Mouse (Mus musculus) heart, embryonic 13.5 days (tissue): ENCODE data around the gene P4hb. TPM values are rescaled to one million over a fixed set of nuclear protein-coding genes. Genes with fewer than 3 reads are reported as not detected.

ENCODE experiments used
- ATAC-seq: fragments of 200-750 bp; cut with Nextera tagmentation; 2 replicates; pipeline ENCODE4 v1.8.0; 2017; ENCODE audit warnings: moderate TSS enrichment; ENCODE audit not compliant: insufficient number of reproducible peaks, low FRiP score, low TSS enrichment; ENCODE audit errors: extremely low read depth
- H3K27ac ChIP-seq: fragments of 300-500 bp; sonication (generic); replicated peaks from 2 replicates; pipeline ENCODE4 v1.5.1; 2015; ENCODE audit warnings: moderate library complexity, mild to moderate bottlenecking, inconsistent platforms
- H3K27me3 ChIP-seq: fragments of 300-500 bp; sonication (generic); replicated peaks from 2 replicates; pipeline ENCODE4 v1.6.1; 2015; ENCODE audit warnings: mild to moderate bottlenecking, inconsistent platforms
- H3K36me3 ChIP-seq: fragments of 300-500 bp; sonication (generic); 2 replicates; pipeline ENCODE4 v1.6.1; 2015; ENCODE audit warnings: mild to moderate bottlenecking, inconsistent platforms
- H3K4me1 ChIP-seq: fragments of 300-500 bp; sonication (generic); 2 replicates; pipeline ENCODE4 v1.6.1; 2015; ENCODE audit warnings: inconsistent platforms
- H3K4me2 ChIP-seq: fragments of 300-500 bp; sonication (generic); 2 replicates; pipeline ENCODE4 v1.6.1; 2015; ENCODE audit warnings: inconsistent platforms, mild to moderate bottlenecking, moderate library complexity
- H3K4me3 ChIP-seq: fragments of 300-500 bp; sonication (generic); 2 replicates; pipeline ENCODE4 v1.5.1; 2015; ENCODE audit warnings: moderate library complexity, mild to moderate bottlenecking, inconsistent platforms
- H3K9ac ChIP-seq: fragments of 300-500 bp; sonication (generic); 2 replicates; pipeline ENCODE4 v1.6.1; 2015; ENCODE audit warnings: inconsistent platforms, mild to moderate bottlenecking, moderate library complexity
- H3K9me3 ChIP-seq: fragments of 300-500 bp; sonication (generic); 2 replicates; pipeline ENCODE4 v1.6.1; 2016; ENCODE audit warnings: inconsistent platforms
- WGBS: fragments of 180-500 bp; shearing (Covaris S2); methylation state at CpG from one replicate; pipeline ENCODE4 v1.1.7; 2015; ENCODE audit warnings: mixed read lengths; 5-methylcytosine and 5-hydroxymethylcytosine counted together
- polyA plus RNA-seq: library from polyadenylated mRNA; unstranded; fragments of >200 nt; fragmentation: Nextera tagmentation; extraction: Ambion mirVana; gene quantifications from 2 replicates; pipeline ENCODE4 v1.2.1, GENCODE M21; 2015

P4hb gene
- polyA plus RNA-seq, 1 experiment from 2014 or later: 427 TPM

DNA sequence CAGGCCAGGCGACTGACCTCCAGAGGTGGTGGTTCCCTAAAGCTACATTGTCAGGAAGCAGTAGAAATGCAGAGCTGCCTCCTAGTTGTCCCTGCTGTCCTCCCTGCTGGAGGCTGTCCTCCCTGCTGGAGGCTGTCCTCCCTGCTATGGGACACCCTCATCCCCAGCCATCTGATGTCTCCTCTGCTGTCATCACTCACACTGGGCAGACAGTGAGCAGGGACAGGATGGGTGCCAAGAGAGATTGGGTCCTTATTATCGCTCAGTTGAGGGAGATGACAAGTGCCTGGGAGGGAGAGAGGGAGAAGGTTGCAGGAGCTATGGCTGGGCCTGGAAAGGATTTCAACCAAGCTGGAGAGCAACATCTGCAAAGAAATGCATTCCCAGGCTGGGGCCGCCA lies 37.9 kb downstream of the P4hb start:
- 45% methylated on average over 3 of the region's 3 CpGs for WGBS
- no peak overlapping the region for H3K9ac ChIP-seq
- peaks cover 71% of the 10 kb centered on the region for H3K27me3 ChIP-seq
- H3K9me3 ChIP-seq: no peaks in the 10 kb centered on the region
- H3K27ac ChIP-seq: no peak overlapping the region
- no peaks in the 10 kb centered on the region for H3K36me3 ChIP-seq
- peaks cover 45% of the 10 kb centered on the region for H3K4me1 ChIP-seq
- 0 out of 2 replicates have a peak, but pooled peaks have one; percentile 8 for ATAC-seq
- H3K4me2 ChIP-seq: no peak overlapping the region
- H3K4me3 ChIP-seq: no peak overlapping the region

DNA sequence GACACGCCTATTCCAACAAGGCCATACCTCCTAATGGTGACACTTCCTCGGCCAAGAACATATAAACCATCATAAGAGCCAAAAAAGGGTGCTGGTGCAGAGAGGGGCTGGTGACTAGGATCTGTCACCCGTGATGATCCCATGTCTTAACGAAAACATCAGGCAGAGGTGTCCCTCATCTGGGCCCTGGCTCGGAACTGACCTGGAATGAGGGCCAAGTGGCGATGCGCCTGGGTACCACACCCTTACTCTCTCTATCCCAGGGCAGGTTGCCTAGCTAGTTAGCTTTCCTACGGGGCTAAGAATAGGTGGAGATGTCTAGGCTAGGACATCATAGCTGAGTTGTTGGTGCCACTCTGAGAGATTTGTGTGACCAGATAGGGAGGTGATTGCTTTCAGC lies 39.0 kb downstream of the P4hb start:
- Histone ChIP-seq H3K27me3 (peaks cover 82% of the 10 kb centered on the region), H3K27ac (no peak overlapping the region), H3K9ac (no peak overlapping the region), H3K4me2 (no peak overlapping the region), H3K9me3 (no peaks in the 10 kb centered on the region), H3K36me3 (no peaks in the 10 kb centered on the region), H3K4me1 (peaks cover 35% of the 10 kb centered on the region), H3K4me3 (no peak overlapping the region)
- WGBS: 71% methylated on average over 8 of the region's 8 CpGs
- no peak for ATAC-seq

DNA sequence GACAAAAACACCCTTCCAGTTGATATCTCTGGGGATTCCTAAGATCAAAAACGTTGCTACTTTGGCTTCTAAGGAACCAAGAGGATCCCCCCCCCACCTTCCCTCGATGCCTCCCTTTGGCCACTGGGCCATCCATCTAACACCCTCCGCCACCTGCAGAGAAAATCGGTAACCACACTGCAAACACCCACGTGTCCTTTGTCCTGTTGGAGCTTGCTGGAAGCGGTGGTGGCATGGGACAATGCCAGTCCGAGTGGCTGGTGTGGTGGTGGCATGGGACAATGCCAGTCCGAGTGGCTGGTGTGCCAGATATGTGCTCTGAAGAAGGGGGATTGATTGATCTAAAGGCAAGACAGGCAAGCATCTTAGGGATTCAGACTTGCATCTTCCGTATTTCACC lies 41.4 kb downstream of the P4hb start:
- Histone ChIP-seq H3K4me2 (no peak overlapping the region), H3K27ac (no peak overlapping the region), H3K4me3 (0 out of 2 replicates have a peak overlapping the region, but pooled peaks have one; percentile 48), H3K27me3 (peaks cover 90% of the 10 kb centered on the region), H3K9ac (no peak overlapping the region), H3K9me3 (no peaks in the 10 kb centered on the region), H3K4me1 (peaks cover 25% of the 10 kb centered on the region), H3K36me3 (no peaks in the 10 kb centered on the region)
- WGBS: 27% methylated on average over 9 of the region's 9 CpGs
- ATAC-seq: no peak

DNA sequence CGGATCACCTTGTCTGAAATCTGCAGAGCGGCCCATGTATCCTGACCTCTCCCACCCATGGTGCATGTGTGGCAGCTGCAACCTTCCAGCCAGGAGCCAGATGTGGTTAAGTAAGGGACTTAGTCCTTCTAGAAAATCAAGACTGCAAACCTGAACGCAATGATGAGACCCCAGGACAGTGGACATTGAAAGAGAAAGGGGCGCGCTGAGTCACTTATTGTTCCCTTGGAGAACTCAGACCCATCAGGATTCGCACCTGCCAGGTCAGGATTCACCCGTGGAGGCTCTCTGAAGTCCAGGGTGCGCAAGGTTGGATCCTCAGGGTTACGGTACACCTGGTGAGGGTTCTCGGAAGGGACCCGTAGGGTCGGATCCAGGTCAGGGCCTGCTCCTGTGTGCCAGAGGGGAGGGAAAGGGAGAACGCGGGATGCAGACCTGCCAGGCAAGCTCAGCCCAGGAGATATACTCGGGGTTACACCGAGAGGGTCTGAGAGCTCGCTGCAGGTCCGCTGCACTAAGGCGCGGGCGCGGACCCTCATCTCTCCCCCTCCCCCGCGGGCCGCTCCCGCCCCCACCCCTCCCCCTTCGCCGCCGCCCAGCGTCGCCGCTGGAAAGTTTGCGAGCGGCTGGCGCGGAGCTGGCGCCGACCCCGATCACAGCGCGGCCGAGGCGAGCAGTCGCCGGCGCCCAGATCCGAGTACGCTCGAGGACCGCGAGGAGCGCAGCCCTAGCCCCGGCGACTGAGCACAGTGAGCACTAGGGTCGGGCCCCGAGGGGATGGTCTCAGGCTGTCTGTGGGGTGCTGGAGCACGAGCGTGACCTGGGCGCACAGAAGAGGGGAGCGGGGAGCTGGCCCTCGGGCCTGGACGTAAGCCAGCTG lies 42.7 kb downstream of the P4hb start, which contains the start of gene Gcgr:
Gene Gcgr (plus strand): TSS at position 615 of the 880 bp plus-strand sequence.
- H3K9me3 ChIP-seq: no peaks in the 10 kb centered on the region
- 10% methylated on average over 50 of the region's 62 CpGs for whole genome bisulfite sequencing
- peaks cover 80% of the 10 kb centered on the region for H3K27me3 ChIP-seq
- H3K9ac ChIP-seq: peak within 1 kb of the TSS; percentile 76
- no peak within 1 kb of the TSS for H3K27ac ChIP-seq
- no peaks in the 10 kb centered on the region for H3K36me3 ChIP-seq
- no peak for ATAC-seq
- H3K4me3 ChIP-seq: peak within 1 kb of the TSS; percentile 48
- peak within 1 kb of the TSS; percentile 75 for H3K4me2 ChIP-seq
- H3K4me1 ChIP-seq: peaks cover 18% of the 10 kb centered on the region

DNA sequence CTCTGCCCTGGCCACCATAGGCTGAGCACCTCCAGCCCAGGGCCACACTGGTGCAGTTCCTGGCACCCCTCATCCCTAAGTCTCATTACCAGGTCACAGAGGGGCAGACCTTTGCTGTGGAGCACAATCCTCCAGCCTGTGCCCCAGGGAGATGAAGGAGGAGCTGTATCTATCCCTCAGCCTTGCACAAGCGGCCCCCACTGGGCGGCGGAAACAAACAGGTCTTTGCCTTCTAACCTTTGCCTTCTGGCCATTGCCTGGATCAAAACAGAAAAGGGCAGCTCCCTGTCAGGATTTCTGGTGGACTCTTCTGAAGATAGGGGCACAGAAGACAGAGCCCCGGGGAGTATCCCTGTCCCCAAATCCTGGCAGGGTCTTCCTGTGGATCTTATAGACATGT lies 44.1 kb downstream of the P4hb start:
- Histone ChIP-seq H3K9me3 (no peaks in the 10 kb centered on the region), H3K4me1 (peaks cover 15% of the 10 kb centered on the region), H3K4me2 (no peak overlapping the region), H3K27me3 (peaks cover 67% of the 10 kb centered on the region), H3K36me3 (no peaks in the 10 kb centered on the region), H3K4me3 (no peak overlapping the region), H3K9ac (no peak overlapping the region), H3K27ac (no peak overlapping the region)
- no peak for ATAC-seq
- 54% methylated on average over 4 of the region's 4 CpGs for WGBS

DNA sequence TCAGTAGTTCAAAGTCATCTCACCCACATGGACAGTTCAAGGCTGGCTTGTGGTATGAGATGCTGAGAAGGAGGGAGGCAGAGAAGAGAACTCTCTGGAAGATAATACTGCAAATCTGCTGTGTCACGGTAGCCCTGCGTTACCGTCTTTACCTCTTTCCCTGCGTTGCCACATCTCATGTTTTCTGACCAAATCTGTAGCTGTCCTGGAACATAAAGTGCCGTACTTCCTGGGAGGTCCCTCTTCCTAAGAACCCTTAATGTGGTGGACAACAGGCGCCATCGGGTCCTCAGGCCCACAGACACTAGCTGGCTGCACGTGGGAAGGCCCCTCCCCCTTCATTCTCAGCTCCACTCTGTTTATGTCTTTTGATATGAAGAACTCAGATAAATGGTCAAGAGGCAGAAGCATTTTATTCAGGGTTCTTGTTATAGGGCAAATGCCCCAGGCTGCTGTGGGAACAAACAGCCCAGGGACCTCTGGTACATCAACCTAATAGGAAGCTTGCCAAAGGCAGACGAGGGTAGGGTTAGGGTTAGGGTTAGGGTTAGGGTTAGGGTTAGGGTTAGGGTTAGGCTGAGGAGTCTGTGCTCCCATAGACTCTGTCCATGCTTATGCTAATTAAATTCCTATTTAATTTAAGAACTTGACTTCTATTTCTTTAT lies 45.2 kb downstream of the P4hb start:
- Histone ChIP-seq H3K27me3 (peaks cover 56% of the 10 kb centered on the region), H3K4me3 (no peak overlapping the region), H3K4me1 (peaks cover 15% of the 10 kb centered on the region), H3K27ac (no peak overlapping the region), H3K4me2 (no peak overlapping the region), H3K9me3 (no peaks in the 10 kb centered on the region), H3K9ac (no peak overlapping the region), H3K36me3 (no peaks in the 10 kb centered on the region)
- no peak for ATAC-seq
- 62% methylated on average over 9 of the region's 9 CpGs for WGBS

DNA sequence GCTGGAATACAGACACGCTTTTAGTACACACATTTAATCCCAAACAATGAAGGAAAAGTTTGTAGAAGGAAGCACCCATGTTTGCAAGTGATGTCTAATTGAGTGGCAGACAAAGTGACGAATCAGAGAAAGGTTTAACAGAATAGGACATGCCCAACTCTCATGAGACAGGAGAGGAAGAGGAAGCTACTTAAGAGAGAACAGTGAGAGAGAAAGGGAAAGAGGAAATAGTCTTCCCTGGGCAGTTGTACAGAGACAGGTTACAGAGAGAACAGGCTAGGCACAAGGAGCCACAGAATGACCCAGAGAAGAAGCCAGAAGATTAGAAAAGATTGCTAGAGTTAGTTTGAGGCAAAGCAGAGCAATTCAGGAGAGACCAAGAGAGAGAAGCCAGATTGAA lies 47.1 kb downstream of the P4hb start:
- Histone ChIP-seq H3K9me3 (no peaks in the 10 kb centered on the region), H3K9ac (no peak overlapping the region), H3K4me2 (no peak overlapping the region), H3K4me1 (peaks cover 13% of the 10 kb centered on the region), H3K4me3 (no peak overlapping the region), H3K27me3 (peaks cover 37% of the 10 kb centered on the region), H3K36me3 (no peaks in the 10 kb centered on the region), H3K27ac (no peak overlapping the region)
- WGBS: 74% methylated on average over 2 of the region's 2 CpGs
- ATAC-seq: no peak

DNA sequence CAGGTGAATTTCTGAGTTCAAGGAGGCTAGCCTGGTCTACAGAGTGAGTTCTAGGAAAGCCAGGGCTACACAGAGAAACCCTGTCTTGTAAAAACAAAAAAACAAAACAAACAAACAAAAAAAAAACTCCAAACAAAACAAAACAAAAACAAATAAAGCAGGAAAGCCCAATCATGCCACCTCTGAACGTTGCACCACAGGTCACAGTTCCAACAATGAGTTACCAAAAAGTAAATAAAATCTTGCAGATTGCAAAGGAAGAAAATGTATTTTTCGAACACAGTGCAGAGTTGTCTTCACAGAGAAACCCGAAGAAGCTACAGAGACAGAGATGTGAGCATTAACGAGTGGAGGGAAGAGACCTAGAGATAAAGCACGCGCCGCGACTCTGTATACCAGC lies 50.5 kb downstream of the P4hb start:
- ATAC-seq: no peak
- Histone ChIP-seq H3K36me3 (no peaks in the 10 kb centered on the region), H3K27me3 (peaks cover 4% of the 10 kb centered on the region), H3K4me2 (no peak overlapping the region), H3K9ac (no peak overlapping the region), H3K4me3 (no peak overlapping the region), H3K27ac (no peak overlapping the region), H3K4me1 (peaks cover 33% of the 10 kb centered on the region), H3K9me3 (no peaks in the 10 kb centered on the region)
- 81% methylated on average over 8 of the region's 8 CpGs for WGBS

DNA sequence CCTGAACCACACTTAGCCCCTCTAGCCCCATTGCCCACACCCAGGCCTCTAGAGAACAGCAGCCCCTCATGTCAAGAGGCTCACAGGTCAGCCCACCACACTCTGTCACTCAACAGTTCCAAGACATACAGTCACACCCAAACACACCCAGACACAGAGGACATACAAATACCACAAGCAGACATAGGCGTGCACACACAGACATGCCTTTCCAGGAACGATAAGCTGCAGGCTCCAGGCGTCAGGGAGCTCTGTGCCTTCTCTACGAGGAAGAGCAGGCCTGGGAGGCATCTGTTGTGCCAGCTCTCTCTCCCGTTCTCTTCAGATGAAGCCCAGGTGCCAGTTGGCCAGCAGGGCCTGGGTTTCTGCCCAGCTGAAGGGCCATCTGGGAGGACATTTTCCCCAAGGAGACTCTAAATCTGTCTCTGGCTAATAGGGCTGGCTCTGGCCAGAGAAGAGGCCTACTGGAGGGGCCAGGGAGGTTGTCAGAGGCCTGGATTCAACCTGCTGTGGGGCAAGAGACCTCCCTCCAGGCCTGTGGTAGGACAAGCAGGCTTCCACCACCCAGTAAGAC lies 52.0 kb downstream of the P4hb start:
- Histone ChIP-seq H3K27me3 (0 out of 2 replicates have a peak, but pooled peaks cover 4% of the 10 kb centered on the region), H3K4me2 (no peak overlapping the region), H3K36me3 (no peaks in the 10 kb centered on the region), H3K4me3 (no peak overlapping the region), H3K4me1 (peaks cover 33% of the 10 kb centered on the region), H3K27ac (0 out of 2 replicates have a peak overlapping the region, but pooled peaks have one; percentile 16), H3K9me3 (no peaks in the 10 kb centered on the region), H3K9ac (peak overlapping the region; percentile 47; the same call in 1 of the 2 replicates)
- 52% methylated on average over 5 of the region's 5 CpGs for WGBS
- no peak for ATAC-seq

DNA sequence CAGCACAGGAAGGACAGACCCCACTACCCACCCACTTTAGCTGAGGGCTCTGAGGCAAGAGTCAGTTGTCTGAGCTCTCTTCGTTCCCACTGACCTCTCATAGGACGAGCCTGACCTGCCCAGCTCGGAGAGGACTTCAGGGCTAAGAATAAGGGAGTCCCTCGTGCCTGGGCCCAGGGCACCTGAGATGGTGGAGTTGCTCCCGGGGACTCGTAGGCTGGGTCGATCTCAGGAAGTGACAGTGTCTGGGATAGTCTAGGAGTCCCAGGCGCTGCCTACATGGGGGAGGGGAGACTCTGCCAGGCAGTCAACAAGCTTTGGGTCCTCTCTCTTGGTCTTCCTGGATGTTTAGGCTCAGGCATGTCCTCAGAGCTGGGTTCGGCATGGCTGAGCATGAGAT lies 52.6 kb downstream of the P4hb start:
- WGBS: 64% methylated on average over 9 of the region's 9 CpGs
- peak overlapping the region; percentile 69 for H3K9ac ChIP-seq
- no peaks in the 10 kb centered on the region for H3K9me3 ChIP-seq
- H3K4me2 ChIP-seq: no peak overlapping the region
- 0 out of 2 replicates have a peak overlapping the region, but pooled peaks have one; percentile 9 for H3K27ac ChIP-seq
- no peaks in the 10 kb centered on the region for H3K36me3 ChIP-seq
- H3K27me3 ChIP-seq: 0 out of 2 replicates have a peak, but pooled peaks cover 5% of the 10 kb centered on the region
- H3K4me1 ChIP-seq: peaks cover 33% of the 10 kb centered on the region
- H3K4me3 ChIP-seq: no peak overlapping the region
- ATAC-seq: no peak

DNA sequence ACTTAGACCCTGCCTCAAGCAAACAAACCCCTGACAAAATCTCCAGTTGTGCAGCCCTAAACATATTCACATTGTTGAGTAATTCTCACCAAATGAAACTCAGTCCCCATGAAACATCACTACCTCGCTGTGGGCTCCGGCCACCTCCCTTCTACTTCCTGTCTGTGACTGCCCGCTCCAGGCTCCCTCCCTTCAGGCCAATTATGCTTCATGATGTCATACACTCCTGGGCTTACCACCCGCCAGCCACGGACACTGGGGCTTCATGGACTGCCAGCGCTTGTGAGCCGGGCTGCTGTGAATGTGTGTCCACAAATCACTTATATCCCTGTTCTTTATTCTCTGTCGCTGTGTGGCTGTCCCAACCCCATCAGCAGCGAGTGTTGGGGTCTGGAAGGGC lies 53.3 kb downstream of the P4hb start:
- Histone ChIP-seq H3K4me1 (peaks cover 33% of the 10 kb centered on the region), H3K9ac (peak overlapping the region; percentile 69), H3K27ac (peak overlapping the region; percentile 42), H3K4me2 (peak overlapping the region; percentile 48), H3K36me3 (no peaks in the 10 kb centered on the region), H3K9me3 (no peaks in the 10 kb centered on the region), H3K27me3 (0 out of 2 replicates have a peak, but pooled peaks cover 5% of the 10 kb centered on the region), H3K4me3 (0 out of 2 replicates have a peak overlapping the region, but pooled peaks have one; percentile 13)
- WGBS: 34% methylated on average over 9 of the region's 9 CpGs
- no peak; the same call in 1 of the 2 replicates for ATAC-seq
